Mouse (Mus musculus) forebrain, embryonic 12.5 days (tissue): ENCODE data around the gene Kcnq5. TPM values are rescaled to one million over a fixed set of nuclear protein-coding genes. Genes with fewer than 3 reads are reported as not detected.
A peak's percentile ranks its signal among the peaks of the same experiment; 100 is the strongest.
"Not testable (repeated sequence)": the region's sequence is repeated elsewhere in the genome, so short reads cannot be mapped to it uniquely, and the experiment has no call there.

Experiments used
- ATAC-seq: fragments of 200-750 bp; cut with Nextera tagmentation; 2 replicates; pipeline ENCODE4 v1.8.0; 2017; ENCODE audit warnings: moderate TSS enrichment; ENCODE audit not compliant: low FRiP score
- H3K27ac ChIP-seq: fragments of 300-500 bp; sonication (generic); 2 replicates; pipeline ENCODE4 v1.5.1; 2016; ENCODE audit warnings: mild to moderate bottlenecking
- H3K27me3 ChIP-seq: fragments of 300-500 bp; sonication (generic); 2 replicates; pipeline ENCODE4 v1.6.1; 2016; ENCODE audit warnings: mild to moderate bottlenecking
- H3K36me3 ChIP-seq: fragments of 300-500 bp; sonication (generic); replicated peaks from 2 replicates; pipeline ENCODE4 v1.6.1; 2016; ENCODE audit warnings: mild to moderate bottlenecking
- H3K4me1 ChIP-seq: fragments of 300-500 bp; sonication (generic); 2 replicates; pipeline ENCODE4 v1.6.1; 2016
- H3K4me2 ChIP-seq: fragments of 300-500 bp; sonication (generic); 2 replicates; pipeline ENCODE4 v1.6.1; 2016; ENCODE audit warnings: mild to moderate bottlenecking, moderate library complexity
- H3K4me3 ChIP-seq: fragments of 300-500 bp; sonication (generic); replicated peaks from 2 replicates; pipeline ENCODE4 v1.5.1; 2016; ENCODE audit warnings: mild to moderate bottlenecking
- H3K9ac ChIP-seq: fragments of 300-500 bp; sonication (generic); 2 replicates; pipeline ENCODE4 v1.6.1; 2016; ENCODE audit warnings: mild to moderate bottlenecking
- H3K9me3 ChIP-seq: fragments of 300-500 bp; sonication (generic); 2 replicates; pipeline ENCODE4 v1.6.1; 2016
- WGBS: fragments of 180-500 bp; shearing (Covaris S2); methylation state at CpG from one replicate; pipeline ENCODE4 v1.1.7; 2016; 5-methylcytosine and 5-hydroxymethylcytosine counted together
- polyA plus RNA-seq: library from polyadenylated mRNA; unstranded; fragments of >200 nt; fragmentation: Nextera tagmentation; extraction: Ambion mirVana; gene quantifications from 2 replicates; pipeline ENCODE4 v1.2.1, GENCODE M21; 2016

Kcnq5 gene
- polyA plus RNA-seq, 1 experiment from 2014 or later = 0.88 TPM

DNA sequence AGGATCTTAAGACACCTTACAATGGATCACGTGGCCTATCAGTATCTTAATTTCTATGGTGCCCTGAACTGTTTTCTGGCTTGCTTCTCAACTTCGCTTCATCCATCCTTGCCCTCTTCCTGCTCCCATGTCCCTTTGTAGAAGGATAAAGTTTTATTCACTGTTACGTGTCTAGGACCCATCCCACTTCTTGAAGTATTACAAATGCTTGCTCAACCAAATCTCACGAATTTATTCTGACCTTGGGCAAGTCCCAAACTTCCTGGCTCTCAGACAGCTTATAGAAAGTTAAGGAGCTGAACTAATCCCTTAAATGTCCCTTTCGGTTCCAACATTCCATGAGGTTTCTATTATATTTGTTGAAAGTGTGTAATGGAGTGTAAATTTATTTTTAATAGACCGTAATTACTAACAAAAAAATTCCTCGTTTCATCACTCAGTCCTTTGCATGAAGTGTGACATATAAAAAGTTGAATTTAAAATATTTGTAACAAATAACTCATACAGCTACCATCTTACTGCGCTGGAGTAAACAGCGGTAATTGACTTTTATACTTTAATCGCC is 141.6 kb downstream of the Kcnq5 start:
- H3K9ac ChIP-seq = no peak overlapping the region
- H3K4me1 ChIP-seq = no peaks in the 10 kb centered on the region
- H3K27ac ChIP-seq = no peak overlapping the region
- peak; percentile 48; the same call in 1 of the 2 replicates for ATAC-seq
- 19% methylated on average over 10 of the region's 10 CpGs for WGBS
- H3K36me3 ChIP-seq = no peaks in the 10 kb centered on the region
- H3K9me3 ChIP-seq = no peaks in the 10 kb centered on the region
- H3K4me2 ChIP-seq = no peak overlapping the region
- H3K27me3 ChIP-seq = no peaks in the 10 kb centered on the region
- no peak overlapping the region for H3K4me3 ChIP-seq

- H3K9me3 ChIP-seq = no peaks in the 10 kb centered on the region
- no peak overlapping the region for H3K9ac ChIP-seq
- no peaks in the 10 kb centered on the region for H3K36me3 ChIP-seq
- H3K27me3 ChIP-seq = no peaks in the 10 kb centered on the region
- WGBS = 72% methylated on average over 2 of the region's 2 CpGs
- H3K4me2 ChIP-seq = no peak overlapping the region
- 0 out of 2 replicates have a peak, but pooled peaks cover 5% of the 10 kb centered on the region for H3K4me1 ChIP-seq
- H3K4me3 ChIP-seq = no peak overlapping the region
- ATAC-seq = peak; percentile 51; the same call in 1 of the 2 replicates
- no peak overlapping the region for H3K27ac ChIP-seq
Observed at GRCm38 (mm10) chr1:21805064-21805463, 156.7 kb downstream of the Kcnq5 start.

- Histone ChIP-seq H3K4me1 (0 out of 2 replicates have a peak, but pooled peaks cover 5% of the 10 kb centered on the region), H3K4me3 (no peak overlapping the region), H3K9me3 (no peaks in the 10 kb centered on the region), H3K27ac (no peak overlapping the region), H3K36me3 (no peaks in the 10 kb centered on the region), H3K27me3 (no peaks in the 10 kb centered on the region), H3K4me2 (no peak overlapping the region), H3K9ac (no peak overlapping the region)
- ATAC-seq = no peak
- 80% methylated on average over 2 of the region's 2 CpGs for WGBS
Observed at GRCm38 (mm10) chr1:21804477-21804866, 157.3 kb downstream of the Kcnq5 start.

GRCm38 (mm10) chr1:21803751-21804476 is 157.8 kb downstream of the Kcnq5 start:
- no peak overlapping the region for H3K9ac ChIP-seq
- H3K36me3 ChIP-seq = no peaks in the 10 kb centered on the region
- WGBS = 80% methylated on average over 5 of the region's 5 CpGs
- H3K27ac ChIP-seq = no peak overlapping the region
- ATAC-seq = no peak
- no peak overlapping the region for H3K4me2 ChIP-seq
- no peaks in the 10 kb centered on the region for H3K9me3 ChIP-seq
- 0 out of 2 replicates have a peak, but pooled peaks cover 5% of the 10 kb centered on the region for H3K4me1 ChIP-seq
- H3K27me3 ChIP-seq = no peaks in the 10 kb centered on the region
- no peak overlapping the region for H3K4me3 ChIP-seq

- WGBS = 89% methylated on average over 5 of the region's 5 CpGs
- no peak for ATAC-seq
Observed at GRCm38 (mm10) chr1:21780746-21781145, 181.0 kb downstream of the Kcnq5 start.

GRCm38 (mm10) chr1:21777560-21777959 is 184.2 kb downstream of the Kcnq5 start:
- Histone ChIP-seq H3K9ac (no peak overlapping the region), H3K4me1 (no peaks in the 10 kb centered on the region), H3K4me2 (no peak overlapping the region), H3K9me3 (no peaks in the 10 kb centered on the region), H3K27me3 (no peaks in the 10 kb centered on the region), H3K27ac (no peak overlapping the region), H3K36me3 (no peaks in the 10 kb centered on the region), H3K4me3 (no peak overlapping the region)
- WGBS = 96% methylated on average over 5 of the region's 5 CpGs
- no peak for ATAC-seq

More at GRCm38 (mm10) chr1:21780746-21781145, 181.0 kb downstream of the Kcnq5 start:
- H3K36me3 ChIP-seq = no peaks in the 10 kb centered on the region
- no peaks in the 10 kb centered on the region for H3K9me3 ChIP-seq
- H3K4me2 ChIP-seq = no peak overlapping the region
- H3K4me3 ChIP-seq = no peak overlapping the region
- no peak overlapping the region for H3K9ac ChIP-seq
- no peak overlapping the region for H3K27ac ChIP-seq
- no peaks in the 10 kb centered on the region for H3K27me3 ChIP-seq
- no peaks in the 10 kb centered on the region for H3K4me1 ChIP-seq

- ATAC-seq = no peak
- H3K27me3 ChIP-seq = no peaks in the 10 kb centered on the region
- H3K36me3 ChIP-seq = no peaks in the 10 kb centered on the region
- H3K4me2 ChIP-seq = no peak overlapping the region
- no peaks in the 10 kb centered on the region for H3K9me3 ChIP-seq
- H3K4me3 ChIP-seq = no peak overlapping the region
- WGBS = 87% methylated on average over 5 of the region's 5 CpGs
- H3K27ac ChIP-seq = no peak overlapping the region
- no peak overlapping the region for H3K9ac ChIP-seq
- H3K4me1 ChIP-seq = no peaks in the 10 kb centered on the region
Observed at GRCm38 (mm10) chr1:21773931-21774330, 187.8 kb downstream of the Kcnq5 start.

- Histone ChIP-seq H3K27ac (no peak overlapping the region), H3K9me3 (no peaks in the 10 kb centered on the region), H3K4me3 (no peak overlapping the region), H3K36me3 (no peaks in the 10 kb centered on the region), H3K4me2 (no peak overlapping the region), H3K9ac (no peak overlapping the region), H3K4me1 (no peaks in the 10 kb centered on the region), H3K27me3 (no peaks in the 10 kb centered on the region)
- 78% methylated on average over 1 of the region's 1 CpGs for WGBS
- no peak for ATAC-seq
Observed at GRCm38 (mm10) chr1:21770494-21770893, 191.2 kb downstream of the Kcnq5 start.

GRCm38 (mm10) chr1:21749297-21749696 is 212.4 kb downstream of the Kcnq5 start:
- Histone ChIP-seq H3K4me2 (no peak overlapping the region), H3K4me3 (no peak overlapping the region), H3K4me1 (no peaks in the 10 kb centered on the region), H3K9me3 (no peaks in the 10 kb centered on the region), H3K36me3 (no peaks in the 10 kb centered on the region), H3K27me3 (no peaks in the 10 kb centered on the region), H3K9ac (no peak overlapping the region), H3K27ac (no peak overlapping the region)
- 89% methylated on average over 1 of the region's 1 CpGs for WGBS
- no peak for ATAC-seq

DNA sequence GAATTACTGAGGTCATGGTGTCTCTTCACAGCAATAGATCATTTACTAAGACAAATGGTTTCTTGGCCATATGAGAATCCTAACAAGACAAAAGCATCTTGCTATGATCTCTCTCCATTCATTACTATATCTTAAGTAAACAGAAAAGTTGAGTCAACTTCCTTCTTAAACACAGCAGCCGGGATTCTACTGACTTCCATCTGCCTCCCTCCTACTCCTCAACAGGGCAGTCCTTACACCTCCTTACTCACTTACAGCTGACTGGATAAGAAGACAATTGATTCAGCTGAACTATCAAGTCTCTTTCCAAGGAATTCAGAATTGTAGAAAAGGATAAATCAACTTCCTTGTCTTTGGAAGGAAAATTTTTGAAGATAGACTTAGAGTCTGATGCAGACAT is 232.6 kb downstream of the Kcnq5 start:
- Histone ChIP-seq H3K36me3 (no peaks in the 10 kb centered on the region), H3K4me1 (no peaks in the 10 kb centered on the region), H3K9ac (no peak overlapping the region), H3K4me3 (no peak overlapping the region), H3K27me3 (no peaks in the 10 kb centered on the region), H3K4me2 (no peak overlapping the region), H3K27ac (no peak overlapping the region), H3K9me3 (no peaks in the 10 kb centered on the region)
- 77% methylated on average over 1 of the region's 1 CpGs for WGBS
- ATAC-seq = no peak

DNA sequence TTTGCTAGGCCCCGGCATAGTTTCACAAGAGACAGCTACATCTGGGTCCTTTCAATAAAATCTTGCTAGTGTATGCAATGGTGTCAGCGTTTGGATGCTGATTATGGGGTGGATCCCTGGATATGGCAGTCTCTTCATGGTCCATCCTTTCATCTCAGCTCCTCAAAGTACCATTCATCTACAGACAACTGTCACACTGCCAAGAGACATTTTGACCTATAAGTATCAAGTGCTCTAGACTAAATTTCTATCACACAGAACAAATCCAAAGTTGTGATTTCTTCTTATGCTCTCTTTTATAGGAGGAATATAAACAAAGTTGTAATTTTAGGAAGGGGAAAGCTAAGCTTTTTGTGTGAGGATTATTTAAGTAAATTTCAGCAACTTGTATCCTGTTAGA is 238.5 kb downstream of the Kcnq5 start:
- 88% methylated on average over 2 of the region's 2 CpGs for WGBS

GRCm38 (mm10) chr1:21721246-21721645 is 240.5 kb downstream of the Kcnq5 start:
- Histone ChIP-seq H3K4me3 (no peak overlapping the region), H3K9me3 (no peaks in the 10 kb centered on the region), H3K27me3 (no peaks in the 10 kb centered on the region), H3K27ac (no peak overlapping the region), H3K36me3 (no peaks in the 10 kb centered on the region), H3K9ac (no peak overlapping the region), H3K4me1 (no peaks in the 10 kb centered on the region), H3K4me2 (no peak overlapping the region)
- no peak for ATAC-seq

More for the DNA sequence above, 238.5 kb downstream of the Kcnq5 start:
- not testable (repeated sequence) for H3K4me2 ChIP-seq, H3K4me1 ChIP-seq, H3K9me3 ChIP-seq, H3K36me3 ChIP-seq, ATAC-seq, H3K27me3 ChIP-seq, H3K4me3 ChIP-seq, H3K9ac ChIP-seq, H3K27ac ChIP-seq

DNA sequence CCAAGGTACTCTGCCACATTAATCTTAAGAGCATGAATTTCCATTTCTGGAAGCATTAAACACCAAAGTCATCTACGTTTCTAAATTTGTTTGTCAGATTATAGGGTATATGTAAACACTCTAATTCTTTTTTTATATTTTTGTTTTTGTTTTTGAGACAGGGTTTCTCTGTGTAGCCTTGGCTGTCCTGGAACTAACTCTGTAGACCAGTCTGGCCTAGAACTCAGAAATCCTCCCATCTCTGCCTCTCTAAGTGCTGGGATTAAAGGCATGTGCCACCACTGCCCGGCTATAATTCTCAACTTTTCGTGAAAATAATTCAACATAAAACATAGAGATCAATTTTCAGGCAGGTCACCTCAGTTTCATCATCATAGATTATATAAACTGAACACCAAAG is 246.9 kb downstream of the Kcnq5 start:
- Histone ChIP-seq H3K4me3 (no peak overlapping the region), H3K27ac (no peak overlapping the region), H3K27me3 (no peaks in the 10 kb centered on the region), H3K9me3 (no peaks in the 10 kb centered on the region), H3K4me1 (no peaks in the 10 kb centered on the region), H3K9ac (no peak overlapping the region), H3K36me3 (no peaks in the 10 kb centered on the region), H3K4me2 (no peak overlapping the region)
- ATAC-seq = no peak
- WGBS = 88% methylated on average over 3 of the region's 3 CpGs
